Mouse (Mus musculus) inflammation-experienced regulatory T-cells (primary cell): ENCODE results near the gene 1700001O22Rik. TPM values are rescaled to one million over a fixed set of nuclear protein-coding genes. Genes with fewer than 3 reads are reported as not detected.

ENCODE experiments used
- polyA plus RNA-seq, 2 experiments: library from polyadenylated mRNA; unstranded; fragments of 100-300 nt; shearing (Covaris generic); gene quantifications; one replicate each; pipeline ENCODE4 v1.2.1; 2017

The 1700001O22Rik gene
- 1 to 10 TPM; 2.5 to 3.1 TPM for polyA plus RNA-seq

GRCm38 (mm10) chr2:30803604-30804003, at the start of gene 1700001O22Rik:
1700001O22Rik (minus strand) TSS chr2:30803661.

GRCm38 (mm10) chr2:30834373-30835022, 31.0 kb upstream of the 1700001O22Rik start, which contains the start of gene Prrx2:
Prrx2 (plus strand) TSS chr2:30834972.

GRCm38 (mm10) chr2:30830283-30830795, 26.9 kb upstream of the 1700001O22Rik start, which contains the start of gene Asb6:
Asb6 (minus strand) TSS chr2:30830333.

GRCm38 (mm10) chr2:30807648-30808295, 4.3 kb upstream of the 1700001O22Rik start, which contains the start of gene Ntmt1:
Ntmt1 (plus strand) TSS chr2:30807826.

Other genes starting within 250 kb of the 1700001O22Rik start
- 1 to 10 TPM; 2.3 to 3.5 TPM for gene Cstad, start 208.6 kb downstream of the 1700001O22Rik start, polyA plus RNA-seq
- 10 to 100 TPM; 27.8 to 32.6 TPM for gene Ntmt1, start 4.2 kb upstream of the 1700001O22Rik start, polyA plus RNA-seq
- gene Asb6, start 26.7 kb upstream of the 1700001O22Rik start, polyA plus RNA-seq = 10 to 100 TPM; 50.9 to 65.4 TPM
- not detected for gene Prrx2, start 31.3 kb upstream of the 1700001O22Rik start, polyA plus RNA-seq
- 1 to 10 TPM in 1 of 2 experiments, under 1 TPM in 1; 0.28 to 1.5 TPM for gene Ptges, start 126.2 kb upstream of the 1700001O22Rik start, polyA plus RNA-seq
- gene Tor1b, start 149.3 kb upstream of the 1700001O22Rik start, polyA plus RNA-seq = 10 to 100 TPM; 27.9 to 30.6 TPM
- 100 to 1,000 TPM in 1 of 2 experiments, 10 to 100 TPM in 1; 86.1 to 100 TPM for gene Tor1a, start 164.3 kb upstream of the 1700001O22Rik start, polyA plus RNA-seq
- 10 to 100 TPM; 73.8 to 87.8 TPM for gene BC005624, start 178.5 kb upstream of the 1700001O22Rik start, polyA plus RNA-seq
- gene Usp20, start 178.6 kb upstream of the 1700001O22Rik start, polyA plus RNA-seq = 10 to 100 TPM; 29.4 to 39.7 TPM